Mouse (Mus musculus) lung, postnatal 0 days (tissue): ENCODE results near the gene Isx.

Experiments
- CTCF ChIP-seq: IDR thresholded peaks from 2 replicates; pipeline ENCODE4 v1.5.1; 2016; ENCODE audit warnings: antibody characterized with exemption, mild to moderate bottlenecking
- EP300 ChIP-seq: IDR thresholded peaks from 2 replicates; pipeline ENCODE4 v1.6.1; 2016; ENCODE audit warnings: antibody characterized with exemption, mild to moderate bottlenecking, control low read depth

DNA sequence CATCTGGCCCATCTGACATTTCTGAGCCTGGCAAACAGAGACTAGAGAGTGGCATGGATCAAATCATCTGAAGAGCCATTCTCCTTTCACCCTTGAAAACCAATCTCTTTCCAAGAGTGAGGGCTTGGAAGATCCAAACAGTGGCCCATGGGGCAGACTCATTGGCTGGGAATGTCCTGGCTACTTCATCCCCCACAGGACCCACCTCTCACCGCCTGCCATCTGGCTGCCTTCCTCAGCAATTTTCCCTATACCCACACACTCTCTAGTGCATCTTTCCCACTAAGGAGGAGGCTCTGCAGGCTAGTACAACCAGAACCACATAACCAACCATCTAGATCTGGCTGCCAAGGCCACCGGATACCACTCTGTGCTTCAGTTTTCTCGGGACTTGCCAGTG, 17.6 kb upstream of the Isx start:
- TF ChIP-seq CTCF (no peak), EP300 (no peak)
